Mouse (Mus musculus): ENCODE measurements around the gene Rnf10.

Gene Rnf10

DNA sequence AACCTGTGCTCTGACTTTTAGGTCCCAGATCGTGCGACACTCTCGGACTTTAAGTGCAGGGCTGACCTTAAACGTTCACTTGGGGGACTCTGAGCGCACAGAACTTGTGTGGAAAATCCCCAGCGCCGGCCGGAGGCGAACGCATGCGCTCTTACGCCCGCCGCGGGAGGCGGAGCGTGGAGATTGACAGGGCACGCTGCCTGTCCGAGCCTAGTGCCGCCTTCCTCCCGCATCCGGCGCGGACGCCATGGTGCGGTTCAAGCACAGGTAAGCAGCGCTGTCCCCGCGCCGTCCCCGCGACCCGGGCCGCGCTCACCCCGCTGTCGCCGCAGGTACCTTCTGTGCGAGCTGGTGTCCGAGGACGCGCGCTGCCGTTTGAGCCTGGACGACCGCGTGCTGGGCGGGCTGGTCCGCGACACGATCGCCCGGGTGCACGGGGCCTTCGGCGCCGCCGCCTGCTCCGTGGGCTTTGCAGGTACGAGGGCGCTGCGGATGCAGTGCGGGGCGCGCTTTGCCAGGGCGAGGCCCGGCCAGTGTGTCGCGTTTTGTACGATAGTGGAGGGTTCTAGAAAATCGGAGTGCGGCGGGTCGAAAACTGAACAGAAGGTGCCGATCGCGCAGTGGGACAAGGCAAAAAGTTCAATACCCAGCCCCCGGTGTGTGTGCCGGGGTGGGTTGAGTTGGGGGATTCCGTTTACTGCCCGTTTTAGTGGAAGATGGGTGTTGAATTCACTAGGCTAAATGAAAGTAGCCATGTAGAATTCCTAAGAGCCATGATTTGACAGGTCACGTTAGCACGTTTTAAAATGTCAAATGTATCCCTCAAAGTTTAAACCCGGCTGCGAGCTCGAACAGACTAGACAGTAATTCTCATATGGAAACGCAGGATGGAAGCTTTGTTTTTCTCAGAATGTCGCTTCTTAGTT, 34.6 kb downstream of the Rnf10 start:
- DNase-seq (ENCODE audit: extremely low read depth, low read depth): peak; percentile 75

DNA sequence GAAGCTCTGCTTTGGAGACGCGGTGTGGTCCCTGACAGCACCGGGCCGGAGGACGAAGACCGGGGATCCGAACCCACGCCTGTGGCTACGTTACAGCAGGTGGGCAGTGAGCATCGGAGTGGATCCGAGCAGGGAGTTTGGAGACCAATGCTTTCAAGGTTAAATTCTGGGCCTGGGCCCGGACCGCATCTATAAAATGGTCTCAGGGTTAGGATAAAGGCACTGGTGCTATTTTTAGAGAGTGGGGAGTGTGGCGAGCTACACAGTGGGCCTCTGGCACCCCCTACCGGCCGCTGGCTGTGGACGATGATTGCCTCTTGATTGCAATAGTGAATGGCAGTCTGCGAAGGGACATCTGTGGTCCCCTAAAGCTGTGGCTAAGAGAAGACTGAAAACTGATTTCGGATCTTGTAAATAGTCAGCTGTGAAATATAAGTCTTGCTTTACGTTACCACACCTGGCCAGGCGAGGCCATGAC, 36.9 kb downstream of the Rnf10 start, which contains the start of gene Pop5:
Pop5 (plus strand) TSS at position 51 of the 478 bp plus-strand sequence.
- DNase-seq (ENCODE audit: extremely low read depth, low read depth): peak; percentile 60

GRCm38 (mm10) chr5:115235323-115235771, 37.4 kb downstream of the Rnf10 start:
- DNase-seq (ENCODE audit: extremely low read depth, low read depth): peak; percentile 13

DNA sequence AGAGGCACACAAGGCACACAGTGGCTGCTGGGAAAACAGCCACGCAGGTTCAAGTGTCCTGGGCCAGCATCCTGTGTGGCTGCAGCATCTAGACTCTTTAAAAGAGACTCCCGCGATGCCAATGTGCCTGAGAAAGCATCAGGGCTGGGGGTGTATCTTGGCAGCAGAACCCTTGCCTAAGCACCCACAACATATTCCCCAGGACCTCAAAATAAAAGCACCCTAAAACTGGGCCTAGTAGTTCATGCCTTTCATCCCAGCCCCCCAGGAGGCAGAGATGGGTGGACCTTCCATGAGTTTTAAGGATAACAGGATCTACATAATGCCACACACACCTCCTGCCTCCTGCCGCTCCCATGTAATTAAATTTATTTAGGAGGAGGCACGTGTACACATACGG, 38.2 kb downstream of the Rnf10 start:
- no peak for DNase-seq (ENCODE audit: extremely low read depth, low read depth)

- no peak for DNase-seq (ENCODE audit: extremely low read depth, low read depth)
Observed at GRCm38 (mm10) chr5:115233031-115233780, 39.5 kb downstream of the Rnf10 start.

GRCm38 (mm10) chr5:115232516-115232915, 40.2 kb downstream of the Rnf10 start:
- DNase-seq (ENCODE audit: extremely low read depth, low read depth): no peak

GRCm38 (mm10) chr5:115231552-115232120, 41.1 kb downstream of the Rnf10 start:
- DNase-seq (ENCODE audit: extremely low read depth, low read depth): no peak

GRCm38 (mm10) chr5:115230830-115231551, 41.7 kb downstream of the Rnf10 start:
- no peak for DNase-seq (ENCODE audit: extremely low read depth, low read depth)

- no peak for DNase-seq (ENCODE audit: extremely low read depth, low read depth)
Observed at GRCm38 (mm10) chr5:115222485-115222884, 50.2 kb downstream of the Rnf10 start.

DNA sequence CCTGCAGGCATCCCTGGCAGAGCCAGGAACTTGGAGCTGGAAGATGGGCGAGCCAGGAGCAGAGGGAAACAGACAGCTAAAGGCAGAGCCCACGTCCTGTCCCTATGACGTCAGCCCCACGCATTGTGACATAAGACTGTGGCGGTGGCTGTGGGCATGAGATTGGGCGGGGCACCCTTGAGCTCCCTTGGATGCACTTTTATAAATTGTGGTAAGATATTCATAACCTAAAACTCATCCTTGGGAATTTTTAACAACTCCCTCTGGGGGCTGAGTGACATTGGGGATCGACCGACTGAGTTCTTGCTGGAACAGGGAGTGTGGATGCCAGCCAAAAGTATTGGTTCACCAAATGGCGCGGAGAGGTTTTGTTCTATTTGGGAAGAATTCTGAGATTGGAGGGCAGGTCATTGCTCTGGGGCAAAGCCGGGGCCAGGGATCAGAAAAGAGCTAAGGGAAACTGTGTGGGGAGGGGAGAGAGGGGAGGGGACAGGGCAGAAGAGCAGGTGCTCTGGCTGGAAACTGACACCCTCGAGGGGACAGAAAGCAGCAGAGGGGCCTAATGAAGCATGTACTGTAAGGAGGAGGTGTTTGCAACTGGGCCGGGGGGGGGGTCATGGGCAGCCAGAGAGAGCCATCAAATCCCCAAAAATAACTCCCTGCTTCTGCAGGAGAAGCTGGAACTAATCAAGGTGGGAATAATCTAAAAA, 51.6 kb downstream of the Rnf10 start:
- DNase-seq (ENCODE audit: extremely low read depth, low read depth): no peak

GRCm38 (mm10) chr5:115217998-115218397, 54.7 kb downstream of the Rnf10 start:
- peak; percentile 44 for DNase-seq (ENCODE audit: extremely low read depth, low read depth)

- DNase-seq (ENCODE audit: extremely low read depth, low read depth): no peak
Observed at GRCm38 (mm10) chr5:115215273-115216185, 57.2 kb downstream of the Rnf10 start.

- DNase-seq (ENCODE audit: extremely low read depth, low read depth): no peak
Observed at GRCm38 (mm10) chr5:115214864-115215263, 57.8 kb downstream of the Rnf10 start.

DNA sequence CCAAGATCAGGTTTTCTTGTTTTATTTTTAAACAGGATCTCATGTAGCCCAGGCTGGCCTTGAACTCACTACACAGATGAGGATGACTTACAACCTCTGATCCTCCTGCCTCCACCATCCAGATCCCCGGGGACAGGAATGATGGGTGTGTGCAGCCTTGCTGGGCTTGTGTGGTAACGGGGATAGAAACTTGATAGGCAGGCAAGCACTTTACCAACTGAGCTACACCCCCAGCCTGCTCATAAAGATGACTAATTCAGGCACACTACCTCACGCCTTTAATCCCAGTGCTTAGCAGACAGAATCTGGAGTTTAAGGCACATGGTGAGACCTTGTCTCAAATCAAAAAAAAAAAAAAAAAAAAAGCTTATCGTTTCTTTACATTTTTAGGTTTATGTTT, 59.8 kb downstream of the Rnf10 start:
- DNase-seq (ENCODE audit: extremely low read depth, low read depth): no peak

- no peak for DNase-seq (ENCODE audit: extremely low read depth, low read depth)
Observed at GRCm38 (mm10) chr5:115212451-115212850, 60.2 kb downstream of the Rnf10 start.

DNA sequence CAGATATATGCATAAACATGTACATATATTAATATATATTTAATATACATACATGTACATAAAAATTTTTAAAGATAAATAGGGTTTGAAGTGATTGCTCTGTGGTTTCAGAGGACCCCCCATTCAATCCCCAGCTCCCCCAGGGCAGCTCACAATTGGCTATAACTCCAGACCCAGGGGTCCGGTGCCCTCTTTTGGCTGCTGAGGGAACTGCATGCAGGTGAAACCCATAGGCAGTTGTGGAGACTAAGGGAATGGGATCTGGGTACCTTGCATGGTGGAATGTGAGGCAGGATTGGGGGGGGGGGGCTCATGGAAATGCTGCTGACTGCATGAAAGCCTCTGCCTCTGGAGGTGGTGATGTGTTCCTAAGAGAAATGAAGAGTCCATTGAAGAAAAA, 62.3 kb downstream of the Rnf10 start:
- DNase-seq (ENCODE audit: extremely low read depth, low read depth): no peak

DNA sequence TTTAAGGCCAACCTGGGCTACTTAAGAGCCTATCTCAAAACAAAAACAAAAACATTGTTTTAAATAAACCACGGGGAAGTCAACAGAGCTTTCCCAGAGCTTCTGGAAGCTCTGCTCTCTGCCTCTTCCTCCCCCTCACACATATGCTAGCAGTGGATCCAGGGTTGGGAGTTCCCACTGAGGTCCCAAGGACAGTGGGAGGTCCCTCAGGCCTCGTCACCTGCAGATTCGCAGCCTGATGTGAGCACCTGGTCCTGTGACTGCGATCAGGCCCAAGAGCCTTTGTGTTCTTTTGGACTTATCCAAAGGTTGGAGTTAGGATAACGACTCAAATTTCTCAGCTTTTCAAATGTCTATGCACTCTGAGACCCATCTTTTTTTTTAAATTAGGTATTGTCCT, 64.1 kb downstream of the Rnf10 start:
- no peak for DNase-seq (ENCODE audit: extremely low read depth, low read depth)

GRCm38 (mm10) chr5:115207892-115208291, 64.8 kb downstream of the Rnf10 start:
- no peak for DNase-seq (ENCODE audit: extremely low read depth, low read depth)

DNA sequence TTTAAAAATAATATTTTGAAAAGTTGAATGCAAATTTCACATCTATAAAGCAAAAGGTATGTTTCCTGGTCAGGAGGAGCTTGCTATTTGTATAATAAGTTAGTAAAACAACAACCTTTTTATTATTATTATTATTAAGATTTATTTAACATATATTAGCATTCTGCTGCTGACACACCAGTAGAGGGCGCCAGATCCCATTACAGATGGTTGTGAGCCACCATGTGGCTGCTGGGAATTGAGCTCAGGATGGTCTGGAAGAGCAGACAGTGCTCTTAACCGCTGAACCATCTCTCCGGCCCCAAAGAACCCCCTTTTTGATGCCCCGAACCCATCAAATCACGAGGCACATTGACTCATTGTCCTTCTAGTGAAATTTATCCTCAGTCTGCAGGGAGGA, 65.5 kb downstream of the Rnf10 start:
- no peak for DNase-seq (ENCODE audit: extremely low read depth, low read depth)

Measured in MEL-GATA-1-ER (cell line).